Mouse (Mus musculus): Measurements from ENCODE around the gene Acsl4. TPM values are rescaled to one million over a fixed set of nuclear protein-coding genes. Genes with fewer than 3 reads are reported as not detected.
A peak's percentile ranks its signal among the peaks of the same experiment; 100 is the strongest.

Gene Acsl4
- total and polyA plus RNA-seq, 3 experiments = 10.0 to 26.8 (median 25.9) TPM

DNA sequence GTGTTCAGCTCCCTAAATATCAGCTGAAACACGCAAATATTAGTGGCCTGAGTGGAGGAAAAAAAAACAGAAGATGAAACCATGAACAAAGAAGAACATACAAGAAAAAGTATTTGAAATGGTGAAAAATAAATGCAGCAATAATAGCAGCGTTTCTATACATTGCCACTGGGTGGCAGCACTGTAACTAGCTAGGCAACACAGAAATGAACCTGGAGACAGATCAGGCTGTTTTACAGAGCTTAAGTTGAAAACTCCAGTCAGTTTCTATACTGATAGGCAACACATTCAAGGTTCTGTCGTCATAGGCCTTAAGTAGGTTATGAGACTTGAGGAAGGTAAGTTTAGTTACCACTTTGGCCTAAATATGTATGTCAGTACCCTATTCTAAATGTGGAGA is 17.9 kb downstream of the Acsl4 start:
- DNase-seq (ENCODE audit: extremely low read depth) = peak; percentile 54
- dilution Hi-C loops (cut with MboI; ENCODE audit: extremely low pct_ligation_motif_present, extremely low pct_unique_long_range_greater_than_20kb, low sequenced_read_pairs) = no loop called here
- peaks cover 3% of the 10 kb centered on the region in 2 experiments; a peak in 2 of 4 replicates for H3K4me1 ChIP-seq (ENCODE audit: control insufficient read depth in 1 of 2, insufficient read depth in 2 of 2)
- in situ Hi-C loops (cut with MboI; ENCODE audit: low pct_ligation_motif_present, low pct_unique_long_range_greater_than_20kb, low sequenced_read_pairs) = loop anchor here (5.0 kb wide), 1 partner anchor 145 kb away; no protein-coding TSS in a partner anchor
- H3K9me3 ChIP-seq (replicated peaks; ENCODE audit: low read length) = no peaks in the 10 kb centered on the region
- TF ChIP-seq PAX5 (IDR thresholded peaks at IDR 0.05; ENCODE audit: low read length) (no peak), MXI1 (IDR thresholded peaks at IDR 0.05; ENCODE audit: low read depth, low read length) (no peak), ZNF384 (IDR thresholded peaks at IDR 0.05; ENCODE audit: low read depth, low read length) (no peak), JUN (IDR thresholded peaks at IDR 0.05; ENCODE audit: insufficient read depth, low read depth, low read length) (no peak), RAD21 (IDR thresholded peaks at IDR 0.05; ENCODE audit: low read depth, low read length) (peak; percentile 67), MAZ (IDR thresholded peaks at IDR 0.05; ENCODE audit: low read depth, low read length) (no peak), ELF1 (IDR thresholded peaks at IDR 0.05; ENCODE audit: low read depth, low read length) (no peak), POLR2A (IDR thresholded peaks at IDR 0.05; ENCODE audit: low read depth, low read length) (no peak), IRF4 (IDR thresholded peaks at IDR 0.05; ENCODE audit: low read depth, low read length) (no peak), MAX (IDR thresholded peaks at IDR 0.05; ENCODE audit: low read length) (no peak), RCOR1 (conservative IDR thresholded peaks at IDR 0.05; ENCODE audit: low read depth, low read length) (no peak), TBP (conservative IDR thresholded peaks at IDR 0.05; ENCODE audit: low read depth, low read length) (no peak), NELFE (IDR thresholded peaks at IDR 0.05; ENCODE audit: low read depth, low read length) (no peak), SMC3 (IDR thresholded peaks at IDR 0.05; ENCODE audit: low read depth, low read length) (peak; percentile 71), MEF2A (IDR thresholded peaks at IDR 0.05; ENCODE audit: borderline replicate concordance, low read depth, low read length) (no peak), POLR2AphosphoS2 (IDR thresholded peaks at IDR 0.05; ENCODE audit: low read depth, low read length) (no peak), ETS1 (conservative IDR thresholded peaks at IDR 0.05; ENCODE audit: low read depth, low read length) (no peak), CTCF (conservative IDR thresholded peaks at IDR 0.05 in 1 of 2, IDR thresholded peaks at IDR 0.05 in 1 of 2; ENCODE audit: low read depth in 2 of 2, low read length in 2 of 2) (peak; percentile 22 to 74; a peak in 3 of 4 replicates)
- no peak overlapping the region for H3K27ac ChIP-seq (ENCODE audit: insufficient read depth, low read depth)
- H3K4me2 ChIP-seq (ENCODE audit: insufficient read depth, low read depth, poor library complexity, severe bottlenecking) = no peak overlapping the region
- H3K4me3 ChIP-seq (replicated peaks in 1 of 3; ENCODE audit: low read depth in 2 of 3, low read length in 2 of 3, poor library complexity in 1 of 3) = no peak overlapping the region
- peaks cover 0 to 11% of the 10 kb centered on the region in 2 experiments for H3K36me3 ChIP-seq (replicated peaks in 1 of 2; ENCODE audit: control insufficient read depth in 1 of 2, insufficient read depth in 1 of 2, low read length in 1 of 2)
- no peak overlapping the region for H3K9ac ChIP-seq (ENCODE audit: insufficient read depth, low read depth)
- no peaks in the 10 kb centered on the region for H3K27me3 ChIP-seq (replicated peaks)
- H3K79me2 ChIP-seq (replicated peaks; ENCODE audit: control insufficient read depth, extremely low read depth, insufficient read depth, poor library complexity, severe bottlenecking) = no peaks in the 10 kb centered on the region; the same call in 1 of the 2 replicates

DNA sequence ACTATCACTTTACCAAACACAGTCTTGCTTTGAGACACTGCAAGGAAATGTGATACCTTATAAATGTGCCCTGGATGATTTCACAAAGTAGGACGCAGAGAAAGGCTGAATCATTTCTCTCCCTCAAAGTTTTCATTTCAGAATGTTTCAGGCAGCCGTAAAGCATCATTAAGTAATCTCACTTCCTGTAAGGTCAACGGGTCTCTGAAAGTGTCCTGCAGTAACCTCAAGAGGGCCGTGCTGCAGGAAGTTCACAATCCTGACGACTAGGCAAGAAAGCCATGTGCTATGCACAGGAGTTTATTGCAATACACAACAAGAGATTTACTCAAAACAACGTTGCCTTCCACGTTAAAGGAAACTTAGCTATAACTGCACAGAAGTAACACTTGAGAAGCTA is 20.4 kb downstream of the Acsl4 start:
- Histone ChIP-seq H3K27me3 (replicated peaks) (no peaks in the 10 kb centered on the region), H3K27ac (ENCODE audit: insufficient read depth, low read depth) (no peak overlapping the region), H3K9ac (ENCODE audit: insufficient read depth, low read depth) (no peak overlapping the region; the same call in 1 of the 2 replicates), H3K36me3 (replicated peaks in 1 of 2; ENCODE audit: control insufficient read depth in 1 of 2, insufficient read depth in 1 of 2, low read length in 1 of 2) (no peaks in the 10 kb centered on the region), H3K79me2 (replicated peaks; ENCODE audit: control insufficient read depth, extremely low read depth, insufficient read depth, poor library complexity, severe bottlenecking) (no peaks in the 10 kb centered on the region; the same call in 1 of the 2 replicates), H3K4me3 (replicated peaks in 1 of 3; ENCODE audit: low read depth in 2 of 3, low read length in 2 of 3, poor library complexity in 1 of 3) (no peak overlapping the region), H3K4me1 (ENCODE audit: control insufficient read depth in 1 of 2, insufficient read depth in 2 of 2) (no peaks in the 10 kb centered on the region; a peak in 1 of 4 replicates), H3K9me3 (replicated peaks; ENCODE audit: low read length) (no peaks in the 10 kb centered on the region), H3K4me2 (ENCODE audit: insufficient read depth, low read depth, poor library complexity, severe bottlenecking) (peak overlapping the region; percentile 29; the same call in 1 of the 2 replicates)
- in situ Hi-C loops (cut with MboI; ENCODE audit: low pct_ligation_motif_present, low pct_unique_long_range_greater_than_20kb, low sequenced_read_pairs) (loop anchor here (5.0 kb wide), 1 partner anchor 147 kb away; no protein-coding TSS in a partner anchor), dilution Hi-C loops (cut with MboI; ENCODE audit: extremely low pct_ligation_motif_present, extremely low pct_unique_long_range_greater_than_20kb, low sequenced_read_pairs) (no loop called here)
- peak; percentile 56 for DNase-seq (ENCODE audit: extremely low read depth)
- TF ChIP-seq GABPA (IDR thresholded peaks at IDR 0.05; ENCODE audit: insufficient replicate concordance, low read depth, low read length) = no peak
- peak; percentile 80 for TF ChIP-seq IRF4 (IDR thresholded peaks at IDR 0.05; ENCODE audit: low read depth, low read length)
- TF ChIP-seq CHD1 (IDR thresholded peaks at IDR 0.05; ENCODE audit: low read depth, low read length) = no peak
- TF ChIP-seq SMC3 (IDR thresholded peaks at IDR 0.05; ENCODE audit: low read depth, low read length) = no peak; the same call in 1 of the 2 replicates
- TF ChIP-seq POLR2AphosphoS2 (IDR thresholded peaks at IDR 0.05; ENCODE audit: low read depth, low read length) = no peak
- no peak for TF ChIP-seq NELFE (IDR thresholded peaks at IDR 0.05; ENCODE audit: low read depth, low read length)
- no peak for TF ChIP-seq MEF2A (IDR thresholded peaks at IDR 0.05; ENCODE audit: borderline replicate concordance, low read depth, low read length)
- no peak for TF ChIP-seq E2F4 (IDR thresholded peaks at IDR 0.05; ENCODE audit: insufficient replicate concordance, low read depth, low read length)
- TF ChIP-seq ETS1 (conservative IDR thresholded peaks at IDR 0.05; ENCODE audit: low read depth, low read length) = peak; percentile 45
- no peak for TF ChIP-seq TBP (conservative IDR thresholded peaks at IDR 0.05; ENCODE audit: low read depth, low read length)
- no peak for TF ChIP-seq KAT2A (IDR thresholded peaks at IDR 0.05; ENCODE audit: insufficient replicate concordance, low read length)
- no peak for TF ChIP-seq USF1 (IDR thresholded peaks at IDR 0.05; ENCODE audit: low read depth, low read length)
- no peak for TF ChIP-seq RAD21 (IDR thresholded peaks at IDR 0.05; ENCODE audit: low read depth, low read length)
- no peak for TF ChIP-seq ZNF384 (IDR thresholded peaks at IDR 0.05; ENCODE audit: low read depth, low read length)
- TF ChIP-seq MYC (IDR thresholded peaks at IDR 0.05; ENCODE audit: low read depth, low read length) = 0 out of 2 replicates have a peak, but pooled peaks have one; percentile 61
- 0 out of 2 replicates have a peak, but pooled peaks have one; percentile 17 for TF ChIP-seq BHLHE40 (IDR thresholded peaks at IDR 0.05; ENCODE audit: low read depth, low read length)
- no peak for TF ChIP-seq MAZ (IDR thresholded peaks at IDR 0.05; ENCODE audit: low read depth, low read length)
- TF ChIP-seq ELF1 (IDR thresholded peaks at IDR 0.05; ENCODE audit: low read depth, low read length) = peak; percentile 33; the same call in 1 of the 2 replicates
- no peak for TF ChIP-seq ZMIZ1 (IDR thresholded peaks at IDR 0.05; ENCODE audit: low read depth, low read length)
- TF ChIP-seq ZKSCAN1 (IDR thresholded peaks at IDR 0.05; ENCODE audit: borderline replicate concordance, low read depth, low read length) = no peak
- TF ChIP-seq TCF12 (IDR thresholded peaks at IDR 0.05; ENCODE audit: low read depth, low read length) = no peak
- TF ChIP-seq UBTF (IDR thresholded peaks at IDR 0.05; ENCODE audit: low read depth, low read length) = no peak
- no peak for TF ChIP-seq USF2 (conservative IDR thresholded peaks at IDR 0.05; ENCODE audit: low read depth, low read length)

All from CH12.LX (cell line).